Mouse (Mus musculus): ENCODE results near the gene Utrn.
A peak's percentile ranks its signal among the peaks of the same experiment; 100 is the strongest.

Gene Utrn

GRCm38 (mm10) chr10:12535272-12535671 is 333.9 kb downstream of the Utrn start:
- DNase-seq (ENCODE audit: low spot score in 2 of 2) = no peak

GRCm38 (mm10) chr10:12534801-12535200 is 334.4 kb downstream of the Utrn start:
- DNase-seq (ENCODE audit: low spot score in 2 of 2) = no peak

GRCm38 (mm10) chr10:12534301-12534700 is 334.9 kb downstream of the Utrn start:
- DNase-seq (ENCODE audit: low spot score in 2 of 2) = no peak

- DNase-seq (ENCODE audit: low spot score in 2 of 2) = no peak
These were observed 347.1 kb downstream of the Utrn start for GRCm38 (mm10) chr10:12522078-12522477.

GRCm38 (mm10) chr10:12518162-12518561 is 351.0 kb downstream of the Utrn start:
- no peak for DNase-seq (ENCODE audit: low spot score in 2 of 2)

GRCm38 (mm10) chr10:12505568-12505967 is 363.6 kb downstream of the Utrn start:
- no peak for DNase-seq (ENCODE audit: low spot score in 2 of 2)

- no peak for DNase-seq (ENCODE audit: low spot score in 2 of 2)
These were observed 368.7 kb downstream of the Utrn start for GRCm38 (mm10) chr10:12500489-12500888.

GRCm38 (mm10) chr10:12497555-12497954 is 371.6 kb downstream of the Utrn start:
- no peak for DNase-seq (ENCODE audit: low spot score in 2 of 2)

- DNase-seq (ENCODE audit: low spot score in 2 of 2) = no peak
These were observed 379.5 kb downstream of the Utrn start for GRCm38 (mm10) chr10:12489551-12490177.

- no peak for DNase-seq (ENCODE audit: low spot score in 2 of 2)
These were observed 380.6 kb downstream of the Utrn start for GRCm38 (mm10) chr10:12488518-12488917.

- DNase-seq (ENCODE audit: low spot score in 2 of 2) = no peak
These were observed 381.0 kb downstream of the Utrn start for GRCm38 (mm10) chr10:12488117-12488516.

- DNase-seq (ENCODE audit: low spot score in 2 of 2) = no peak
These were observed 385.7 kb downstream of the Utrn start for GRCm38 (mm10) chr10:12483494-12483893.

- no peak for DNase-seq (ENCODE audit: low spot score in 2 of 2)
These were observed 386.2 kb downstream of the Utrn start for GRCm38 (mm10) chr10:12482975-12483374.

- no peak for DNase-seq (ENCODE audit: low spot score in 2 of 2)
These were observed 394.1 kb downstream of the Utrn start for GRCm38 (mm10) chr10:12474850-12475621.

GRCm38 (mm10) chr10:12469391-12470057 is 399.6 kb downstream of the Utrn start:
- no peak for DNase-seq (ENCODE audit: low spot score in 2 of 2)

GRCm38 (mm10) chr10:12467544-12467943 is 401.6 kb downstream of the Utrn start:
- no peak for DNase-seq (ENCODE audit: low spot score in 2 of 2)

GRCm38 (mm10) chr10:12460945-12461344 is 408.2 kb downstream of the Utrn start:
- DNase-seq (ENCODE audit: low spot score in 2 of 2) = no peak

GRCm38 (mm10) chr10:12456867-12457266 is 412.3 kb downstream of the Utrn start:
- no peak for DNase-seq (ENCODE audit: low spot score in 2 of 2)

- DNase-seq (ENCODE audit: low spot score in 2 of 2) = no peak
These were observed 416.5 kb downstream of the Utrn start for GRCm38 (mm10) chr10:12452641-12453040.

GRCm38 (mm10) chr10:12444122-12444521 is 425.0 kb downstream of the Utrn start:
- DNase-seq (ENCODE audit: low spot score in 2 of 2) = no peak

- DNase-seq (ENCODE audit: low spot score in 2 of 2) = no peak
These were observed 436.0 kb downstream of the Utrn start for GRCm38 (mm10) chr10:12433161-12433560.

- DNase-seq (ENCODE audit: low spot score in 2 of 2) = no peak
These were observed 438.8 kb downstream of the Utrn start for GRCm38 (mm10) chr10:12430399-12430798.

- DNase-seq (ENCODE audit: low spot score in 2 of 2) = peak; percentile 7 to 10
These were observed 442.3 kb downstream of the Utrn start for GRCm38 (mm10) chr10:12426866-12427265.
